17 mouse cellular contexts compared by ENCODE assay signal in the genomic region with DNA sequence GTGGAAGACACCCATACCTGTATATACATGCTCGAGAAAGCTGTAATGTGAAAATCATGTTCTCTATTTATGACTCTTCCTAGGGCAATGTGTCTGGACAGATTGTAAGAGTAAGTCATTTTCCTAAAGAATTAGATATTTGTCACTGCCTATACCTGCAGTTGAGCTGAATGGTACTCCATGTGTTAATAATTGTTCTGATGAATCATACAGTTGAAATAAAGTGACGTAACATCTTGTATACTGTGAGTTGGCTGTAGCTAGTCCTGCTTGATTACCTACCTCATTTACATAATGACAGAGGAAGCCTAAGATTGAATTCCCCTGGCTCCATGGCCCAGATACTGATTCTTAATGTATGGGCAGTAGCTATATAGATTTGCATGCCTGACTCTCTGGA.
"Had no signal": no experiment of that assay in that cellular context is flagged by ENCODE, and none has a peak within 500 bp of the region (broad histone marks: within the 10 kb centered on the region; RNA-seq: fewer than 3 reads in every experiment).

No protein-coding gene starts in this region.

- DNase-seq: liver, embryonic 13.5 days; liver, postnatal 0 days; lung, adult 2 months; lung, postnatal 14 days; midbrain, embryonic 14.5 days; right cerebral cortex, postnatal 25 days; right cerebral cortex, postnatal 4 days; thymus, adult 18-20 months; thymus, postnatal 14 days; thymus, postnatal 36 days had no signal

- H3K9ac ChIP-seq: liver, embryonic 13.5 days; liver, embryonic 15.5 days; liver, postnatal 0 days; lung, embryonic 15.5 days; midbrain, embryonic 12.5 days; neural tube, embryonic 12.5 days; stomach, embryonic 15.5 days had no signal

- H3K4me3 ChIP-seq: liver, embryonic 13.5 days; liver, embryonic 15.5 days; lung, embryonic 15.5 days; megakaryocyte, embryonic 14.5 days; midbrain, embryonic 12.5 days; neural tube, embryonic 12.5 days; stomach, embryonic 15.5 days had no signal

- ATAC-seq: liver, postnatal 0 days had no signal

- H3K27ac ChIP-seq: liver, embryonic 13.5 days; liver, embryonic 15.5 days; lung, embryonic 15.5 days; macrophage; midbrain, embryonic 12.5 days; neural tube, embryonic 12.5 days; stomach, embryonic 15.5 days had no signal

- H3K36me3 ChIP-seq: liver, embryonic 13.5 days; lung, embryonic 15.5 days; midbrain, embryonic 12.5 days; neural tube, embryonic 12.5 days had no signal

- H3K4me1 ChIP-seq: lung, embryonic 15.5 days; megakaryocyte, embryonic 14.5 days; midbrain, embryonic 12.5 days; neural tube, embryonic 12.5 days; stomach, embryonic 15.5 days had no signal

- H3K4me2 ChIP-seq: liver, embryonic 13.5 days; liver, embryonic 15.5 days; lung, embryonic 15.5 days; midbrain, embryonic 12.5 days; neural tube, embryonic 12.5 days; stomach, embryonic 15.5 days had no signal

- H3K9me3 ChIP-seq: liver, embryonic 13.5 days; liver, embryonic 15.5 days; lung, embryonic 15.5 days; midbrain, embryonic 12.5 days; neural tube, embryonic 12.5 days; stomach, embryonic 15.5 days had no signal

- H3K27me3 ChIP-seq: liver, embryonic 13.5 days; liver, embryonic 15.5 days; lung, embryonic 15.5 days; midbrain, embryonic 12.5 days; neural tube, embryonic 12.5 days; stomach, embryonic 15.5 days had no signal
